Mouse (Mus musculus) liver, adult 2 months (tissue): ENCODE data around the gene Gm21969.

Experiments
- CTCF ChIP-seq: fragments of 200-500 bp; IDR thresholded peaks from 2 replicates; pipeline ENCODE4 v1.5.1; 2011; ENCODE audit warnings: low read depth, low read length, control low read depth
- POLR2A ChIP-seq: fragments of 200-500 bp; IDR thresholded peaks from 2 replicates; pipeline ENCODE4 v1.6.1; 2011; ENCODE audit warnings: low read length, control low read depth; ENCODE audit not compliant: insufficient read depth; ENCODE audit errors: extremely low read depth

DNA sequence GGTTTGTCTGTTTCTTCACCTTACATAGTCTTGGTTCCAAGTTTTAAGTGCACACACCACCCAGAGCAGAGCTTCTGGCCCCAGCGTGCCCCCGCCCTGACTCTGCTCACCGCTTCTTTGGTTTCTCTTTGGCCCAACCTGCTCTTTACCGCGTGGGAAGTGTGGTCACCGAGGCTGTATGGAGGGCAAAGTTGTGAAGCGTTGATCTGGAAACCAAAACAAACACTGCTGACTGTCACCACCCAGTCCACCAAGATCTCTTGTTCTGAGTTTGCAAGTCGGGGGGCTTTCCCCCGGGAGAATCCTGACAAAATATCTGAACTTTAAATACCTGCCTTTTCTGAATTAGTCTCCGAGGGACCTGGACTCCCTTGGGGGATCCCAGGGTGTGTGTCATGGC lies 24.0 kb upstream of the Gm21969 start:
- no peak for TF ChIP-seq CTCF
- TF ChIP-seq POLR2A = no peak
